8 mouse cellular contexts compared by ENCODE assay signal in the genomic region with DNA sequence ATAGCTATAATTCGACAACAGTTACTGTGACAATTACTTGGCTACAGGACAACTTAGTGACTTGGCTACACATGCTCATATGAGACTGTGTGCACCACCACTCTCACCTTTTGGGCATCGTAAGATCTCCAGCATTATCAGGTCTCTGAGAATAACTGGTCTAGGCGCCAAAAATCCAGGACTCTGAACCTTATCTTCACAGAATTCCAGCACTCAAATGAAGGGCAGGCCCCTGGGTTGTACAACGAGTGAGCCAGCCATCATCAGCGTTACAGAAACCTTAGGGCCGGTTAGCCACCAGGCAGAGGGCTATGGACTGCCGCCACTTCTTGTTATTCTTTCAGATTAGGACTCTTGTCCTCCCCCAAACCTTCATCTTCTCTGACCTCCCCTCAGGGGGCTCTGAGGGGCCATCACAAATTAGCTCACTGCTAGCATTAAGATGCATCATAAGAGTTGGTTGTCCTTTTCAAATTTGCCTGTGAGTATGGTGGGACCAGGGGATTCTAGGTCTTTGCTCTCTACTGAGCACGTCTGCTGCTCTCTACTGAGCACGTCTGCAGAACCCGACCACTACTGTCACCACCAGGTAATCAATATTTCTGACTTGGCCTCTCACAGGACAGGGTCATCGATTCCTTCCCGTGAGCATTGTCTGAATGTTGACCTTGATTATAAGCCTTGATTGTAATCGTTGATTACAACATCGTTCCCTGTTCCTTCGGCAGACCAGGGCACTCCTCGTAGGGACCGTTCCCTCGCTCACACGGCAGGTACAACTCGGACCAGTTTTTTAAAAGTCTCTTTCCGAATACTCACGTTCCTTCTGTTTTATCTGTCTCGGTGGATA. TPM values are rescaled to one million over a fixed set of nuclear protein-coding genes. Genes with fewer than 3 reads are reported as not detected.
DNase-seq lines count a peak whose midpoint lies in the region; ATAC-seq and TF ChIP-seq lines count a peak whose summit lies in the region.

No protein-coding gene starts in this region.

- H3K9ac ChIP-seq in forebrain, embryonic 12.5 days: peak overlapping the region; percentile 50
- H3K9ac ChIP-seq in liver, embryonic 16.5 days (ENCODE audit: low read depth, low read length): peak overlapping the region; percentile 54

- 5% methylated on average over 23 of the region's 23 CpGs for WGBS in heart, embryonic 10.5 days
- 8% methylated on average over 23 of the region's 23 CpGs for WGBS in forebrain, embryonic 12.5 days
- WGBS in liver, embryonic 16.5 days (ENCODE audit: insufficient replicate concordance): 9% methylated on average over 23 of the region's 23 CpGs

- H3K4me3 ChIP-seq in heart, embryonic 10.5 days: peak overlapping the region; percentile 74
- H3K4me3 ChIP-seq in E14TG2a.4 (replicated peaks; ENCODE audit: low read length): peak overlapping the region; percentile 90
- H3K4me3 ChIP-seq in forebrain, embryonic 12.5 days (replicated peaks): peak overlapping the region; percentile 58
- H3K4me3 ChIP-seq in liver, embryonic 16.5 days (ENCODE audit: low read depth, low read length): peak overlapping the region; percentile 66

- H3K36me3 ChIP-seq in heart, embryonic 10.5 days: no peaks in the 10 kb centered on the region
- no peaks in the 10 kb centered on the region for H3K36me3 ChIP-seq in E14TG2a.4 (ENCODE audit: insufficient read depth, low read length)
- H3K36me3 ChIP-seq in forebrain, embryonic 12.5 days (replicated peaks): no peaks in the 10 kb centered on the region
- no peaks in the 10 kb centered on the region for H3K36me3 ChIP-seq in liver, embryonic 16.5 days (ENCODE audit: control insufficient read depth, insufficient read depth)

- intact Hi-C loops in heart, postnatal 14 days (cut with DNase I): loop anchor here (1.0 kb wide), 2 partner anchors 14 to 18 kb away; no protein-coding TSS in a partner anchor

- peak overlapping the region; percentile 59 for H3K27ac ChIP-seq in heart, embryonic 10.5 days
- no peak overlapping the region for H3K27ac ChIP-seq in forebrain, embryonic 12.5 days
- no peak overlapping the region for H3K27ac ChIP-seq in liver, embryonic 16.5 days (ENCODE audit: low read length)

- peaks cover 22% of the 10 kb centered on the region for H3K27me3 ChIP-seq in heart, embryonic 10.5 days (ENCODE audit: insufficient read depth, poor library complexity, severe bottlenecking)
- peaks cover 48% of the 10 kb centered on the region for H3K27me3 ChIP-seq in E14TG2a.4 (ENCODE audit: insufficient read depth, low read length)
- H3K27me3 ChIP-seq in forebrain, embryonic 12.5 days: peaks cover 23% of the 10 kb centered on the region
- peaks cover 4% of the 10 kb centered on the region for H3K27me3 ChIP-seq in liver, embryonic 16.5 days (ENCODE audit: control insufficient read depth, insufficient read depth, low read depth, low read length)

- DNase-seq in heart, embryonic 10.5 days (ENCODE audit: low spot score): no peak
- DNase-seq in heart, postnatal 14 days: no peak
- DNase-seq in right cerebral cortex, postnatal 10 days (ENCODE audit: low spot score in 2 of 2): no peak
- DNase-seq in left cerebral cortex, adult 18-20 months (ENCODE audit: low spot score in 2 of 2): no peak
- no peak for DNase-seq in layer of hippocampus, adult 8-10 months (ENCODE audit: low spot score in 2 of 2)

- ATAC-seq in forebrain, embryonic 12.5 days (ENCODE audit: low FRiP score): peak; percentile 18; the same call in 1 of the 2 replicates
- peak; percentile 4; the same call in 1 of the 2 replicates for ATAC-seq in liver, embryonic 16.5 days (ENCODE audit: low read depth)

- H3K4me1 ChIP-seq in heart, embryonic 10.5 days: peaks cover 28% of the 10 kb centered on the region
- peaks cover 65% of the 10 kb centered on the region for H3K4me1 ChIP-seq in E14TG2a.4 (replicated peaks; ENCODE audit: low read depth, low read length)
- peaks cover 26% of the 10 kb centered on the region for H3K4me1 ChIP-seq in forebrain, embryonic 12.5 days
- H3K4me1 ChIP-seq in liver, embryonic 16.5 days (ENCODE audit: control insufficient read depth, low read depth, low read length): peaks cover 34% of the 10 kb centered on the region

- no peaks in the 10 kb centered on the region for H3K9me3 ChIP-seq in heart, embryonic 10.5 days
- no peaks in the 10 kb centered on the region for H3K9me3 ChIP-seq in E14TG2a.4 (ENCODE audit: low read length)
- no peaks in the 10 kb centered on the region for H3K9me3 ChIP-seq in forebrain, embryonic 12.5 days
- H3K9me3 ChIP-seq in liver, embryonic 16.5 days (replicated peaks; ENCODE audit: control insufficient read depth, low read length): 0 out of 2 replicates have a peak, but pooled peaks cover 3% of the 10 kb centered on the region

- TF ChIP-seq CTCF in E14TG2a.4 (conservative IDR thresholded peaks at IDR 0.05; ENCODE audit: low read length): no peak

- H3K4me2 ChIP-seq in forebrain, embryonic 12.5 days: peak overlapping the region; percentile 85
- H3K4me2 ChIP-seq in liver, embryonic 16.5 days (ENCODE audit: low read depth, low read length): peak overlapping the region; percentile 85

RNA-seq across cellular contexts. Expression of gene Irgm1, which starts 18.6 kb away (rescaled TPM):
- polyA plus RNA-seq in heart, embryonic 10.5 days (2016; fragmentation: Nextera tagmentation; extraction: Ambion mirVana): 3.0 and 3.6 TPM in 2 replicates
- 1 to 10 TPM; 7.1 to 7.2 TPM for total RNA-seq in heart, postnatal 14 days (2021)
- 1.2 and 1.8 TPM in 2 replicates for polyA plus RNA-seq in forebrain, embryonic 12.5 days (2016; fragmentation: Nextera tagmentation; extraction: Ambion mirVana)
- polyA plus RNA-seq in liver, embryonic 16.5 days (2015; fragmentation: Nextera tagmentation; extraction: Ambion mirVana): 18.9 and 20.6 TPM in 2 replicates
- total RNA-seq in left cerebral cortex, adult 18-20 months (2021): 1 to 10 TPM; 7.0 to 7.7 TPM
- 10 to 100 TPM in 2 of 4 experiments, 1 to 10 TPM in 2; 6.8 to 25.6 (median 12.4) TPM for total RNA-seq in layer of hippocampus, adult 8-10 months (2022)

RNA-seq across cellular contexts. Expression of gene Gm12184, which starts 26.4 kb away (rescaled TPM):
- 0.68 and 1.9 TPM in 2 replicates for polyA plus RNA-seq in heart, embryonic 10.5 days (2016; fragmentation: Nextera tagmentation; extraction: Ambion mirVana)
- 1 to 10 TPM; 2.6 to 3.0 TPM for total RNA-seq in heart, postnatal 14 days (2021)
- 6.8 and 9.4 TPM in 2 replicates for polyA plus RNA-seq in forebrain, embryonic 12.5 days (2016; fragmentation: Nextera tagmentation; extraction: Ambion mirVana)
- 0.22 and 0.40 TPM in 2 replicates for polyA plus RNA-seq in liver, embryonic 16.5 days (2015; fragmentation: Nextera tagmentation; extraction: Ambion mirVana)
- total RNA-seq in left cerebral cortex, adult 18-20 months (2021): 1 to 10 TPM; 1.7 to 3.0 TPM
- total RNA-seq in layer of hippocampus, adult 8-10 months (2022): 1 to 10 TPM in 2 of 4 experiments, under 1 TPM in 2; 0.40 to 3.0 (median 1.0) TPM

RNA-seq across cellular contexts. Expression of gene Trim7, which starts 26.9 kb away (rescaled TPM):
- 0.18 and 0.44 TPM in 2 replicates for polyA plus RNA-seq in heart, embryonic 10.5 days (2016; fragmentation: Nextera tagmentation; extraction: Ambion mirVana)
- 10 to 100 TPM; 23.4 to 23.9 TPM for total RNA-seq in heart, postnatal 14 days (2021)
- polyA plus RNA-seq in forebrain, embryonic 12.5 days (2016; fragmentation: Nextera tagmentation; extraction: Ambion mirVana): 0.76 and 1.00 TPM in 2 replicates
- 0.11 and 0.14 TPM in 2 replicates for polyA plus RNA-seq in liver, embryonic 16.5 days (2015; fragmentation: Nextera tagmentation; extraction: Ambion mirVana)
- total RNA-seq in left cerebral cortex, adult 18-20 months (2021): 1 to 10 TPM; 2.3 to 3.7 TPM
- total RNA-seq in layer of hippocampus, adult 8-10 months (2022): 1 to 10 TPM; 2.2 to 3.4 (median 3.1) TPM

RNA-seq across cellular contexts. Expression of gene Trim41, which starts 35.7 kb away (rescaled TPM):
- 3.0 and 4.7 TPM in 2 replicates for polyA plus RNA-seq in heart, embryonic 10.5 days (2016; fragmentation: Nextera tagmentation; extraction: Ambion mirVana)
- total RNA-seq in heart, postnatal 14 days (2021): 10 to 100 TPM; 26.4 to 27.0 TPM
- polyA plus RNA-seq in forebrain, embryonic 12.5 days (2016; fragmentation: Nextera tagmentation; extraction: Ambion mirVana): 6.2 and 6.8 TPM in 2 replicates
- 1.6 and 1.8 TPM in 2 replicates for polyA plus RNA-seq in liver, embryonic 16.5 days (2015; fragmentation: Nextera tagmentation; extraction: Ambion mirVana)
- 10 to 100 TPM; 57.1 to 60.2 TPM for total RNA-seq in left cerebral cortex, adult 18-20 months (2021)
- 10 to 100 TPM; 45.7 to 73.5 (median 57.9) TPM for total RNA-seq in layer of hippocampus, adult 8-10 months (2022)

RNA-seq across cellular contexts. Expression of gene Gm5431, which starts 49.2 kb away (rescaled TPM):
- 0.06 and 0.07 TPM in 2 replicates for polyA plus RNA-seq in heart, embryonic 10.5 days (2016; fragmentation: Nextera tagmentation; extraction: Ambion mirVana)
- 1 to 10 TPM in 1 of 2 experiments, under 1 TPM in 1; 0.85 to 1.3 TPM for total RNA-seq in heart, postnatal 14 days (2021)
- polyA plus RNA-seq in forebrain, embryonic 12.5 days (2016; fragmentation: Nextera tagmentation; extraction: Ambion mirVana): 0.09 TPM in 1 of 2 replicates, not detected in the other
- polyA plus RNA-seq in liver, embryonic 16.5 days (2015; fragmentation: Nextera tagmentation; extraction: Ambion mirVana): 0.37 and 0.45 TPM in 2 replicates
- total RNA-seq in left cerebral cortex, adult 18-20 months (2021): under 1 TPM in 1 of 2 experiments, not detected in 1; 0.49 TPM
- total RNA-seq in layer of hippocampus, adult 8-10 months (2022): 1 to 10 TPM in 1 of 4 experiments, under 1 TPM in 2, not detected in 1; 0.20 to 1.0 (median 0.29) TPM

Comparison
In these comparisons a context has a peak if more than half of its experiments do, and no peak if none do; other contexts are left out.
1. RNA of gene Trim7, which starts 26.9 kb away (total RNA-seq): 23.4 to 23.9 TPM in heart, postnatal 14 days; 2.3 to 3.7 TPM in left cerebral cortex, adult 18-20 months and 2.2 to 3.4 TPM in layer of hippocampus, adult 8-10 months; every median in the first group is over 4 times any median in the second.
2. Peak in every context shown above with its lines, with median percentiles within 50 percentile points of each other: H3K4me3 ChIP-seq.